Mouse (Mus musculus) erythroblast, adult 5-6 weeks (primary cell): ENCODE measurements around the gene Hdhd3. TPM values are rescaled to one million over a fixed set of nuclear protein-coding genes. Genes with fewer than 3 reads are reported as not detected.

Experiments used
- ATAC-seq: replicated peaks from 2 replicates; pipeline ENCODE4 v1.8.0; 2016; ENCODE audit warnings: moderate number of reproducible peaks, mild to moderate bottlenecking, moderate TSS enrichment, inconsistent platforms; ENCODE audit not compliant: poor library complexity, low FRiP score, severe bottlenecking
- total RNA-seq, 2 experiments: library from RNA; stranded (forward) in 1 of 2; stranded (reverse) in 1 of 2; fragments of 150-400 nt in 1 of 2; fragments of 200-764, 138-1000 nt in 1 of 2; gene quantifications; 2 replicates each; pipeline versions ENCODE4 v1.2.3 to v1.2.4; 2015 to 2017; ENCODE audit warnings: low replicate concordance in 2 of 2

Hdhd3 gene
- total RNA-seq, 2 experiments from 2014 or later, result 1.0 TPM; not detected in 1

DNA sequence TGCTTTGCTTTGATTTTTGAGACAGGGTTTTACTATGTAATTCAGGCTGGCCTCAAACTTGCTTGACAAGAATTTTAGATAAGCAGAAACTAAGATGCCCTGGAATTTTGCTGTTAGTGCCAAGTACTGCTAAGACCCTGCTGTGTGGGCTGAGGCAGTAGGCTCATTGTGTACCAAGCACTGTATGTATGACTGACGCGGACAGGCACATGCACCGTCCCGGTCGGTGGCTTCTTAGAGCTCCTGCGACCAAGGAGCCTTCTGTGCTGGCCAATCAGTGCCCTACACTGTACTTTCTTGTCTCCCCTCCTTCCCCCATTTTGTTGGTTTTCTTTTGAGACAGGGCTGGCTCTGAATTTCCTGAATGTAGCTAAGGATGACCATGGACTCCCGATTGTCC lies 11.7 kb upstream of the Hdhd3 start:
- ATAC-seq, result no peak

DNA sequence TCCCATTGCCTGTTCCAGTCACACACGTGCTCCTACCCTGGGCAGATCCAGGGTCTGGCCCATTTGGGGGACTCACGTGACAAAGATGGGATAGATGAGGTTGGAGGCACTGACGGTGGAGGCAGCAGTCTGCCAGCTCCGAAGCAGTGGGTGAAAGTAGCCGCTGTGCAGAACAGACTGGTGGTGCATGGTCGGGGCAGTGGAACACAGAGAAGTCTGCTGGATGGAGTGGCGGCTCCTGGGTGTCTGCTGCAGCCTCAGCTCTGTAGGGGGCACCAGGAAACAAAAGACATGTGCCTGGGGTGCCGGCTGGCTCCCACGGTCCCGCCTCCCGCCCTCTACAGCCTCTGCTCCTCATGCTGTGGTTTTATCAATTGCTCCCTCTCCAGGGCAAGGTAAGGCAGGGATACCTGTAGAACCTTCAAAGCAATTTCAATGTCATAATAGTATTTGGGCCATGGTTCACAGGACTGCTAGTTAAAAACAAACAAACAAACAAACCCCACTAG lies 10.8 kb upstream of the Hdhd3 start:
- ATAC-seq, result no peak

DNA sequence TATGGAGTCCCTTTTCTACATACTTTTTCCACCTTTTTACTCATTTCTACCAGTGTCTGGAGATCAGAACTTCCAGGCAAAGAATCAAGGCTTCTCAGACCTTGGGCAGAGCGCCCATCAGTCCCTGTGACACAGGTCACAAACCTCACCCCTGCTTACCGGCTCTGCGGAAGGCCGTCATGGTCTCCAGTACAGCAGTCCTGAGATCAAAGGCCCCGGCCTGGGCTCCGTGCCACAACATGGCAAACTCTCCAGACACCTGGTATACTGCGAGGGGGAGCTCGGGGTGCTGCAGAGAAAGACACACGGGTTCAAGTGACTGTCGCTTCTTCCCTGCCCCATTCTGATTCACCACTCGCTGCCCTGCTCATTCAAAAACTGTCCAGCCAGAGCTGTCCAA lies 6.7 kb upstream of the Hdhd3 start:
- ATAC-seq, result no peak

DNA sequence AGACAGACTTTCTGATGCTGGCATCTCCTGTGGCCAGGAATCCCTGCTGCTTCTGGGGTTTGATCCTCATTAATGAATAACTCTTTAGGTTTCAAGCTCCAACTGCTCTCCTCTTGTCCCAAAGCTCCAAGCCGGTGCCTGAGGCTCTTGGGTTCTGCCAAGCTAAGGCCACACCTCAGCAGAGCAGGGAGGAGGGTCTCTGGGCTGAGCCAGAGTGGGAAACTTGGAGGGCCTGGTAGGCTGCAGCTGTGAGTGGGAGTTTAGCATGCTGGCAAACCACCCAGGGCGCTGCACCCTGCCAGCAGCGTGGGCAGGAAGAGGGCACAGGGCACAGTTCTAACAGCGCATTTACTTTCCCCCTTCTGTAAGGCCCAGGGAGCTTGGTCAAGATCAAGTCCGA lies 5.6 kb upstream of the Hdhd3 start:
- ATAC-seq, result no peak

DNA sequence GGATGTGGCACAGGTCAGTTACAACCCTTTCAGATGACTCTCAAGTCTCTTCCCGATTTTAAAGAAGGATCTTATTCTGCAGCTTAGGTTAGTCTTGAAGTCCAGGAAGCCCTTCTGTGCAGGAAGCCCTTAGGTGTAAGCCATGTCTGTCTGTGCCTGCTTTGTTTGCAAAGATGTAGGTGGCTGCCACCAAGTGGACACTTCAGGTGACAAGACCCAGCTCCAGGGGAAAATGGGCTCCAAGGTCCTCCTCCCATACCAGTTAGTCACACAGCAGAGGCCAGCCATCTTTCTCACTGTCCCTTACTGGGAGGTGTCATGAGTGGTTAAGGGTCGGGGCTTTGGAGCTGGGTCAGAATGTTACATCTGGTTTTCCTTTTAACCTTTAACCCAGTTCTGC lies 3.5 kb upstream of the Hdhd3 start:
- ATAC-seq, result 0 out of 2 replicates have a peak, but pooled peaks have one; percentile 27

DNA sequence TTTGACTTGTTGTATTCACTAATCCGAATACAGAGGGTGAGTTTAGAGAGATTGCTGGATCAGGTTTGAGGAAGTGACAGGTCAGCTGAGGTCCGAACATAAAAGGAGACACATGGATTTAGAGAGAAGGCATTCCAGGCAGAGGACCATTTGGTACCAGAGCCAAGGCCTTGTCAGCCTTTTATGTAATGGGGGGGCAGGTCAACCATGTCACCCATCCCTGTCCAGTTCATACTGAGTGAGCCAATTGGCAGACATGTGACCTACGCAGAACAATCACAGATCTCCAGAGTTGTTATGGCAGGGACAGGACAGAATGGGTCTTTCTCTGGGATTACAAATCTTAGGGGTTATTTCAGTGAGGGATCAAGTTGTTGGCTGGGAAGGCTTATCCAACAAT lies 2.7 kb upstream of the Hdhd3 start:
- no peak for ATAC-seq

DNA sequence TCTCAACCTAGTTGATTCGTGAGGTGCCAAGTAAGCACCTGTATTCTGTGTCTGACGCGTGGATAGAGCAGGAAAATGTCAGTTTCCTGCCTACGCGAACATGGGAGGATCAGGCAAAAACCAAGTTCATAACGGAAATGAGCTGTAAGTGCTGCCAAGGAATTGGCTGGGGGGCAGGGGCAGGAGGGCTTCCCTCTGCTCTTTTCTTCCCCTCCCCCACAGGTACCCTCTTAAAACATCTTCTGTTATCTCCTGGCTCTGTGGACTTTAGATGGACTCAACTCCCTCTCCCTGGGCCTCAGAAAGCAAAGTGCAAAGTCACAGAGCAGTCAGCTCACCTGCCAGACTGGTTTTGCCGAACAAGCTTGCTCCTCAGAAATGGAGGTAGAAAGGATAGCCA lies 298 bp downstream of the Hdhd3 start:
- ATAC-seq, result no peak

DNA sequence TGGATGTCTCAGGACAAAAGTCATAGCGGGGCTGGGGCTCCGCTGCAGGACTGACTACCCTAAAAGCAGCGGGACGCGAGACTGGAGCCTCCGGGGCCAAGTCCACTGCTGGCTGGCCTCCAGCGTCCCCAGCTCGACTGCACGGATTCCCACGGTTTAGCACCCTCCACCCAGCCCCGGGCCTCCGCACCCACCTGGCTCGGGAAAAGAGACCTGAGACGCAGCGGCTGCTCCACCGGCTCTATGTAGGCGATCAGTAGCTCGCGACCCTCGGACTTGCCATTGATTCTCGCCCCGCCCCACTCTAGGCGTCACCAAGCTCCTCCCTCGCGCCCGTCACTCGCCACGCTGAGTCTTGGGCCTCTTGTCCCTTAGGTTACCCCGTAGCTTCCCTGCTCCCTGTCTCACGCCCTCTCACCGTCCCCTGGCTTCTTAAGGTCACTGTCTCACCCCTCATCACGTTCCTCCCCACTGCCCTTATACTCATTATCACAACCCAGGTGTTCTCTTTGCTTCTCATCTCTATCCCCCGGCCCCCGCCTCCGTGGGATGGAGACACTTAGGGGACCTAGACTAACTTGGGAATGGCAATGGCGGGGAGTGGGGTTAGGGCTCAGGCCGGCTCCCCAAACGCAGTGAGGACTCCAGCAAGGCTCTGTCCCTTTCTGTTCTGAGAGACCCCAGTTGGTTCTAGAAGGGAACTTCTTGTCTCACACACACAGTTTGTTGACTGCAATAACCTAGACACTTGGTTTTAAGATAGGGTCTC lies 1.1 kb downstream of the Hdhd3 start:
- ATAC-seq, result peak; percentile 96

DNA sequence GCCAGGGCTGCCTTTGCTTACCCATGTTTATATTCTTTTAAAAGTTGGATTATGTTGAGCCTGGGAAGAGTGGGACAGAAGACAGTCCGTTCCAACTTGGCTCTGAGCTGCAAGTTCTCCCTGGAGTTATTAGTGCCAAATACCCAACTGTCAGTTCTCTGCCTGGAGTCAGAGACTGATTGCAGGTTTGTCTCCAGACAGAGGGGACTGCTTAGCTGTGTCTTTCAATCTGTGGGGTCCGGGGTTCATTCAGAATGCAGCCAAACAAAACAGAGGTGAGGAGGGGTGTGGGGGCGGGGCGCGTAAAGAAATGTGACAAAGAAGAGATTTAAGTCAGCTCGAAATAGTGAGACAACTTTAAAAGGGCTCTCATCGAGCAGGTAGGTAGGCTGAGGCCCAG lies 1.7 kb downstream of the Hdhd3 start:
- ATAC-seq, result no peak

DNA sequence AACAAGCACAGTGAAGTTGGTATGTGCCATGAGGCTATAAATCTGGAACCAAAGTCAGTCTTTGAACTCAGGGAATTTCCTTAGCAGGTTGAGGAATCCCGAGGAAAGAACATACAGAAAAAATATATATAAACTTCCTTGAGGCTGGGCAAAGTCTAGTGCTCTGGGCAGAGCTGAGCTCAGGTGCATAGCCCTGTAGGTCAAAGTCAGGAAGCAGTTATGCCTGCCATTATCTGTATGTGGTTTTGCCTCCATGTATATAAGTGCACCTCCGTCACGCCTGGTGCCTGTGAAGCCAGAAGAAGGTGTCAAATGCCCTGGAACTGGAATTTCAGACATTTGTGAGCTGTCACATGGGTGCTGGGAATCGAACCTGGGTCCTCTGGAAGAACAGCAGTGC lies 2.5 kb downstream of the Hdhd3 start:
- no peak for ATAC-seq

DNA sequence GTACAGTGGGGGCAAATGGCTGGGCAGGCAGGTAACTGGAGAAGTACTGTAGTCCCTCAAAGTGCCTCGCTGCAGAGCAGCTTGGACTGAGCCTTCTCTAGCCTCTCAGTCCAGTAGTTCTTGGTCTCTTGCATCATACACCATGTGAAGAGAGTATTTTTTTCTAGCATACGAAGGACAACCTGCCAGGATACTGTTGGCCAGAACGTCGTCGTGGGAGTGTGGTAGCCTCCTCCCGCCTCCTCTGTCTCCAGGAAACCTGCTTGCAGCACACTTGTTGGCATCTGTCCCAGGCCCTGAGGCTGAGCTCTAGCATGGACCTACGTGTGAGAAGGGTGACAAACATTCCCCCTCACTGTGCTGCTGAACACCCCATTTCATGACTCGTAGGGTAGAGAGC lies 6.5 kb downstream of the Hdhd3 start:
- ATAC-seq, result no peak

DNA sequence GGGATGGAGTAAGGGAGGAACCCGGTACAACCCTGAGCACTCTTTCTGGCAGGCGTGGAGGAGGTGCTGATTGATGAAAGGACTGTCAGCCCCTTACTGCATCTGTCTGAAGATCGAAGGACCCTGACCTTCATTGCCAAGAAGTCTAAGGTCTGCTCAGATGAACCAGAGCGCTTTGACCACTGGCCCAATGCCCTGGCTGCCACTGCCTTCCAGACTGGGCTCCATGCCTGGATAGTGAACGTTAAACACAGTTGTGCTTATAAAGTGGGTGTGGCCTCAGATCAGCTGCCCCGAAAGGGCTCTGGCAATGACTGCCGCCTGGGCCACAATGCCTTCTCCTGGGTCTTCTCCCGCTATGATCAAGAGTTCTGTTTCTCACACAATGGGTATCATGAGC lies 7.3 kb downstream of the Hdhd3 start:
- ATAC-seq, result no peak

DNA sequence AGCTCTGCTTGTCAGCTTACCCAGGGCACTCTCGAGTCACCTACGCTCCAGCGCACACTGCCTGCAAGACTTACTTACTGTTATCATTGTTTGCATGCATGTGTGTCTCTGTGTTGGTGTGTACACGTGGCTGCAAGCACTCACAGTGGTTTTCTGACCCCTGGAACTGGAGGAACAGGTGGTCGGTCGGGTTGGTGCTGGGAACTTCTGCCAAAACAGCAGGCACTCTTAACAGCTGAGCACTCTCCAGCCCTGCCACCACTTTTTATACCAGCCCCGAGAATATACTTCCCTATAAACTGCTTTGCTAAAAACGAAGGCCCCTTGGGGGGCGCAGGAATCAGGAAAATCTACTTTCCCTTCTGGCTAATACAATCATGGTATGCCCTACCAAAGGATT lies 9.0 kb downstream of the Hdhd3 start:
- no peak for ATAC-seq

DNA sequence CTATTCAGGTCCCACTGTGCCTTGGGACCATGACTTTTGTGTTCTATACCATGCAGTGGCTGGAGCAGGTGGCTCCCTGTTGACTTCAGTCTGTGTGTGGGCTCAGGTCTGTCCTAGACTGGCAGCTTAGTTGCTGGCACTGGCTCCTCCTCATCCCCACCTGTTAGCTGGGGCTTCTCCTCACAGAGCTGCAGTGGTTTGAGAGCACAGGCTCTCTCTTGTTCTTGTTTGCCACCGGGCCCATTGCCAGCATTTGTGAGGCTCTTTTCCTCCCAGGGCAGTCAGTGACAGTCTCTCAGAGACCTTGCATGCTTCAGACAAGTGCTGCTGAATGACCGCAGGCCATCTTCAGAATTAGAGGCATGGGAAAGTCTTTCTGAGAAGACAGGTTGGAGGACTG lies 10.6 kb downstream of the Hdhd3 start:
- no peak for ATAC-seq

DNA sequence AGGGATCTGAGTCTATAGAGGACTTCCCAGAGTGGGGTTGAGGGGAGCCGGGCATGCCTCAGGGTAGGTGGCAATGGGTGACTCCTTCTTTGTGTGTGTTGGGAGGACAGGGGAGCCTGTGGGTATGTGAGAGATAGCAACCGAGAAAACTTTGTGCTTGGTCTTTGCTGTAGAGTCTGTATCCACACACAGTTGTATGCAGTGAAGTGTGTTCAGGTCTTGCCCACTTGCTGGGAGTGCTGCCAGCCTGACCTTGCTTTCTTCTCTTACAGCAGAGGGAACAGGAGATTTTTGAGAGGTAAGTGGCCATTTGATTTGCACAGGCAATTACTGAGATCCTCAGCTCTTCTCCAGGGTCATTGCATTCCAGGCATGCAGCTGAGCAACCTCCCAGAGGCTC lies 15.4 kb downstream of the Hdhd3 start:
- ATAC-seq, result no peak

DNA sequence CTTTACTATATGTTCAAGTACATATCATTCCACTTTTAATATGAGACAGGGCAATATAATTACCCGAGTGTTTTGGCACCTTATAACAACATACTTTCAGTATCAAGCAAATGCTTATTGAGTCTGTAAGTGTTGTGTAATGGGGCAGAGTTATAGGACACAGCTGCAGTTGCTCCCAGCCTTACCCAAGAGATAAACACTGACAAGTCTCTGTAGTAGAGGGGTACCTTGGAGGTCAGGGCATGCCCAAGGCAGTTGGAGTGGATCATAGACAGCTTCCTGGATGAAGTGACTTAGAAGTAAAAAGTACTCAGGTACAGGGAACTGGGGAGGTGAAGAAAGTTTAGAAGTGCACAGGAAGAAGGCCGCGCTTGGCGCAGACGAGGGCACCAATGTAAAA lies 16.1 kb downstream of the Hdhd3 start:
- ATAC-seq, result no peak

DNA sequence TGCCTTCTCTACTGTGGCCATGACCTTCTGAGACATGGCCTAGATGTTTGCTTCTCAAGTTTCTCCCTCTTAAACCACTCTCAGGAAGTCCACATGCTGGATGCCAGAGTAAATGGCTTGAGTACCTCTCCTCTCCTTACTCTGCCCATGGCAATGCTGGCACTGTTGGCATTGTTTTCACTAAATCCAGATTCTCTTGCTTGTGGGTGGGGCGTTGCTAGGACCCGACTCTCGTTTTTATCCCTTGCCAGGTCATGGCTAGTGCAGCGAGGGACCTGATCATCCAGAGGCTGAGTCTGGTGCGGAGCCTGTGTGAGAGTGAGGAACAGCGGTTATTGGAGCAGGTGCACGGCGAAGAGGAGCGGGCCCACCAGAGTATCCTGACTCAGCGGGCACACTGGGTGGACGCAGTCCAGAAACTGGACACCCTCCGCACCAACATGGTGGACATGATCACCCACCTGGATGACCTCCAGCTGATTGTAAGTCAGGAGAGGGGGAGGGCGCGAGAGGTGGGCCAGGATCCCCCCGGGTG lies 17.0 kb downstream of the Hdhd3 start:
- no peak for ATAC-seq

DNA sequence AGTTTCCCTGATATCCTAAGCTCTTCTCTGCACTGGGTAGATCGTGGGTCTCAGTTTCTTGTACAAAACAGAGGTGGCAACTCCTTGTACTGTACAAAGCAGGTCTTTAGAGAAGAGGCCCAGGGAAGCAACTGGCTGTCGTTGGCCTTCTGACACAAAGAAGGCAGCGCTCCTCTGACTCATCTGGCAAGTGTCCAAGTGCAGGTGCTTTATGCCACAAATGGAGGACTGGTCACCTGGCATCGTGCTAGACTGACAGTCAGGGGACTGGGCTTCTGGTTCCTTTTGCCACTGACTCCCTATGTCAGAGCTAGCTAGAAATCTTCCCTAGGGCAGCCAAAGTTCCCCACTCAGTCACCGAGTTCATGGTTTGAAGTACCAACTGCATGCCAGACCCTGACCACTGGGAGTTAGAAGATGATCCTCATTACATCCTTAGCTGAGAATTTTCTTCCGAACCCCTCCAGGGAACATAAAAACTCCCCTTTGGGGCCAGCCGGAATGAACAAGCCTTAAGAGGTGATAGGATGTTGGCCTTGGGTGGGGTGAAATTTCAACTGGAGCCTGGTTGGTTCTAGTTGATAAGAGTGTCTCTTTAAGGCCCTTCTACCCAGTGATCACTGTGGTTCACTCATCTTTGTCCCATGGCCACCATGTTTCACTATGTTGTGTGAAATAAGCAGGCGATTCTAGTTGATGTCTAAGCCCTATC lies 17.7 kb downstream of the Hdhd3 start:
- peak; percentile 85 for ATAC-seq

DNA sequence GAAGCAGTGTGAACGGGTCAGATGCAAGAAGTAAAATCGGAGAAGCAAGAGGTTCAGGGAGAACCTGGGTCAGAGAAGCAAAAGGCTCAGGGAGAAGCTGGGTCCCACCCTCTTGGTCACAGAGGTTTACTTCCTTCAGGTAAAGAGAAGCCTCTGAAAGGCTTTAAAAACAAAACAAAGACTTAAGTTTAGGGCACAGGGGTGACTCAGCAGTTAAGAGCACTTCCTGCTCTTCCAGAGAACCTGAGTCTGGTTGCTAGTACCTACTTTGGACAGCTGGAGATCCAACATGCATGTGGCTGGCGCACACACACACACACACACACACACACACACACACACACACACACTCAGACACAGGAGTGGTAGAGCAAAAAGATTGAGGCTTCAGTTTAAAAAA lies 18.3 kb downstream of the Hdhd3 start:
- 0 out of 2 replicates have a peak, but pooled peaks have one; percentile 16 for ATAC-seq

DNA sequence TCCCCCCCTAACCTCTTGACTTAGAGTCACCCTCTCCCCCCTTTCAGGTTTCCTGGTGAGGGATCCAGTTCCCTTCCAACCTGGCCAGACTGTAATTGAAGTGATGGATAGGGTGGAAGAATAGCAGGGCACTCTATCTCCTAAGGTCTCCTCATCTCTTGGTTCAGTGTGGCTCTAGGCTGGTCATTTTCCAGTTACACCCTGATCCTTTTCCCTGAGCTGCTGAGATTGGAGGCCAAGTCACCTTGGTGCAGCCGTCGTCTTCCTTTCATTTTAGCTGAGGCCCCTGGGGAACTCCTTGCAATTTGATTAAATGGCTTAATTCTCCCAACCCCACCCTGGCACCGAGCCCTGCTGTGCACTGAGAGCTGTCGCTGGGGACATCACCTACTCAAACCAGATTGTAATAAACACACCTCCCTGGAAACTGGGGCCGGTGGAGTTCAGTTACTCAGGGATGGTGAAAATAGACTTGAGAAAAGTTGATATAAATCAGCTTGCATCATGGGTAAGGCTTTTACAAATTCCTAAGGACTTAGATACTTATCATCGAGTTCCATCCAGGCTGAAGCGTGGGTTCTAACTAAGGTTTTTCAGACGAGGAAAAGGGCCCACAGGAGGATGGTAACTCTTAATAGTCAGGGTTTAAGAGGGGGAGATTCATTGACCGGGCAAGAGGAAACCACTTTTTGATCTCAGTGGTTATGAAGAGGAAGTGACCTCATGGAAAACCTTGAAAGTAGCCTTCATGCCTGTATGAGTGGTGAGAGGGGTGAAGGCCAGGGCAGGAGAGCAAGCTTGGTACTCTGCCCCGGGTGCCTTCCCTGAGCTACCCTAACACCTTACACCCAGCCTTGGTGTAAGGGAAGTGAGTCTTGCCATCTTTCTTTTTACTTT lies 22.3 kb downstream of the Hdhd3 start:
- ATAC-seq, result no peak
